Mouse (Mus musculus) CH12.LX (cell line): ENCODE results near the gene Med25. TPM values are rescaled to one million over a fixed set of nuclear protein-coding genes. Genes with fewer than 3 reads are reported as not detected.

Source experiments
- DNase-seq: peaks from one replicate; pipeline ENCODE4 v3.0.0-alpha.2; 2013; ENCODE audit errors: extremely low read depth
- H3K27ac ChIP-seq: 2 replicates; pipeline ENCODE4 v1.5.1; 2012; ENCODE audit warnings: low read depth, mild to moderate bottlenecking, control low read depth, moderate library complexity; ENCODE audit not compliant: insufficient read depth
- H3K27me3 ChIP-seq: replicated peaks from 2 replicates; pipeline ENCODE3; 2012; ENCODE audit warnings: inconsistent platforms
- H3K36me3 ChIP-seq, 2 experiments: replicated peaks in 1 of 2; 2 replicates each; pipeline versions ENCODE3 to v1.6.1; 2012; ENCODE audit warnings: inconsistent platforms in 1 of 2, low read length in 1 of 2, mild to moderate bottlenecking in 1 of 2, mixed read lengths in 1 of 2, moderate library complexity in 1 of 2; ENCODE audit not compliant: control insufficient read depth in 1 of 2, insufficient read depth in 1 of 2
- H3K4me1 ChIP-seq, 2 experiments: 2 replicates each; pipeline ENCODE4 v1.6.1; 2012; ENCODE audit warnings: inconsistent platforms in 1 of 2, moderate library complexity in 1 of 2; ENCODE audit not compliant: insufficient read depth in 2 of 2, control insufficient read depth in 1 of 2
- H3K4me2 ChIP-seq: 2 replicates; pipeline ENCODE4 v1.6.1; 2012; ENCODE audit warnings: low read depth, mild to moderate bottlenecking, control low read depth; ENCODE audit not compliant: poor library complexity, insufficient read depth, severe bottlenecking
- H3K4me3 ChIP-seq, 3 experiments: fragments of 150-350 bp in 1 of 3; sonication (generic) in 1 of 3; replicated peaks in 1 of 3; 2 replicates each; pipeline versions ENCODE3 to v1.5.1; 2011 to 2012; ENCODE audit warnings: low read depth in 2 of 3, low read length in 2 of 3, mild to moderate bottlenecking in 2 of 3, moderate library complexity in 2 of 3, control low read depth in 1 of 3, improper control_type of control experiment in 1 of 3, inconsistent platforms in 1 of 3, mixed read lengths in 1 of 3; ENCODE audit not compliant: poor library complexity in 1 of 3
- H3K79me2 ChIP-seq: replicated peaks from 2 replicates; pipeline ENCODE4 v1.6.1; 2012; ENCODE audit warnings: mild to moderate bottlenecking, moderate library complexity; ENCODE audit not compliant: control insufficient read depth, poor library complexity, insufficient read depth, severe bottlenecking; ENCODE audit errors: extremely low read depth
- H3K9ac ChIP-seq: 2 replicates; pipeline ENCODE4 v1.6.1; 2012; ENCODE audit warnings: low read depth, mild to moderate bottlenecking, control low read depth, moderate library complexity; ENCODE audit not compliant: insufficient read depth
- H3K9me3 ChIP-seq: replicated peaks from 2 replicates; pipeline ENCODE3; 2012; ENCODE audit warnings: low read length, inconsistent platforms, mixed read lengths
- BHLHE40 ChIP-seq: IDR thresholded peaks from 2 replicates; pipeline ENCODE4 v1.6.1; 2011; ENCODE audit warnings: mild to moderate bottlenecking, low read depth, low read length, improper control_type of control experiment
- CHD1 ChIP-seq: IDR thresholded peaks from 2 replicates; pipeline ENCODE4 v1.6.1; 2012; ENCODE audit warnings: low read depth, low read length, improper control_type of control experiment, inconsistent platforms
- CHD2 ChIP-seq: IDR thresholded peaks from 2 replicates; pipeline ENCODE4 v1.6.1; 2011; ENCODE audit warnings: low read length, improper control_type of control experiment
- E2F4 ChIP-seq: IDR thresholded peaks from 2 replicates; pipeline ENCODE4 v1.6.1; 2011; ENCODE audit warnings: low read depth, low read length, improper control_type of control experiment; ENCODE audit not compliant: insufficient replicate concordance
- ELF1 ChIP-seq: IDR thresholded peaks from 2 replicates; pipeline ENCODE4 v1.6.1; 2014; ENCODE audit warnings: low read depth, mild to moderate bottlenecking, inconsistent platforms, low read length, improper control_type of control experiment
- EP300 ChIP-seq: IDR thresholded peaks from 2 replicates; pipeline ENCODE4 v1.6.1; 2011; ENCODE audit warnings: low read length, improper control_type of control experiment
- ETS1 ChIP-seq: conservative IDR thresholded peaks from 2 replicates; pipeline ENCODE4 v1.6.1; 2012; ENCODE audit warnings: low read depth, mild to moderate bottlenecking, inconsistent platforms, low read length, improper control_type of control experiment, moderate library complexity
- IRF4 ChIP-seq: IDR thresholded peaks from 2 replicates; pipeline ENCODE4 v1.6.1; 2014; ENCODE audit warnings: low read depth, mild to moderate bottlenecking, inconsistent platforms, low read length, improper control_type of control experiment
- JUN ChIP-seq: IDR thresholded peaks from 2 replicates; pipeline ENCODE4 v1.6.1; 2011; ENCODE audit warnings: low read depth, mild to moderate bottlenecking, low read length, improper control_type of control experiment, moderate library complexity; ENCODE audit not compliant: insufficient read depth
- JUND ChIP-seq: conservative IDR thresholded peaks from 2 replicates; pipeline ENCODE4 v1.6.1; 2011; ENCODE audit warnings: low read depth, low read length, improper control_type of control experiment
- KAT2A ChIP-seq: IDR thresholded peaks from 2 replicates; pipeline ENCODE4 v1.6.1; 2012; ENCODE audit warnings: low read length, improper control_type of control experiment, inconsistent platforms; ENCODE audit not compliant: insufficient replicate concordance
- MAFK ChIP-seq: IDR thresholded peaks from 2 replicates; pipeline ENCODE4 v1.6.1; 2011; ENCODE audit warnings: low read length, improper control_type of control experiment; ENCODE audit not compliant: insufficient replicate concordance
- MAX ChIP-seq: IDR thresholded peaks from 2 replicates; pipeline ENCODE4 v1.6.1; 2011; ENCODE audit warnings: low read length, improper control_type of control experiment
- MAZ ChIP-seq: IDR thresholded peaks from 2 replicates; pipeline ENCODE4 v1.6.1; 2012; ENCODE audit warnings: low read depth, mild to moderate bottlenecking, inconsistent platforms, low read length, improper control_type of control experiment, moderate library complexity
- MEF2A ChIP-seq: IDR thresholded peaks from 2 replicates; pipeline ENCODE4 v1.6.1; 2014; ENCODE audit warnings: low read depth, mild to moderate bottlenecking, inconsistent platforms, low read length, improper control_type of control experiment, borderline replicate concordance
- MYC ChIP-seq: IDR thresholded peaks from 2 replicates; pipeline ENCODE4 v1.6.1; 2011; ENCODE audit warnings: low read depth, mild to moderate bottlenecking, improper control_type of control experiment, low read length
- NELFE ChIP-seq: IDR thresholded peaks from 2 replicates; pipeline ENCODE4 v1.6.1; 2011; ENCODE audit warnings: low read depth, low read length, improper control_type of control experiment
- NRF1 ChIP-seq: IDR thresholded peaks from 2 replicates; pipeline ENCODE4 v1.6.1; 2014; ENCODE audit warnings: low read depth, mild to moderate bottlenecking, inconsistent platforms, low read length, improper control_type of control experiment, moderate library complexity
- PAX5 ChIP-seq: IDR thresholded peaks from 2 replicates; pipeline ENCODE4 v1.6.1; 2012; ENCODE audit warnings: low read length, inconsistent platforms, mixed read lengths
- POLR2AphosphoS2 ChIP-seq: IDR thresholded peaks from 2 replicates; pipeline ENCODE4 v1.6.1; 2011; ENCODE audit warnings: low read depth, low read length, improper control_type of control experiment
- RCOR1 ChIP-seq: conservative IDR thresholded peaks from 2 replicates; pipeline ENCODE4 v1.6.1; 2012; ENCODE audit warnings: low read depth, mild to moderate bottlenecking, inconsistent platforms, low read length, improper control_type of control experiment
- SMC3 ChIP-seq: IDR thresholded peaks from 2 replicates; pipeline ENCODE4 v1.6.1; 2011; ENCODE audit warnings: low read depth, low read length, improper control_type of control experiment
- TCF12 ChIP-seq: IDR thresholded peaks from 2 replicates; pipeline ENCODE4 v1.6.1; 2014; ENCODE audit warnings: low read depth, mild to moderate bottlenecking, inconsistent platforms, low read length, improper control_type of control experiment
- UBTF ChIP-seq: IDR thresholded peaks from 2 replicates; pipeline ENCODE4 v1.6.1; 2012; ENCODE audit warnings: low read depth, mild to moderate bottlenecking, inconsistent platforms, low read length, improper control_type of control experiment, moderate library complexity
- ZC3H11A ChIP-seq: IDR thresholded peaks from 2 replicates; pipeline ENCODE4 v1.6.1; 2012; ENCODE audit warnings: low read depth, mild to moderate bottlenecking, inconsistent platforms, low read length, improper control_type of control experiment
- ZKSCAN1 ChIP-seq: IDR thresholded peaks from 2 replicates; pipeline ENCODE4 v1.6.1; 2012; ENCODE audit warnings: low read depth, inconsistent platforms, low read length, improper control_type of control experiment, borderline replicate concordance
- ZMIZ1 ChIP-seq: IDR thresholded peaks from 2 replicates; pipeline ENCODE4 v1.6.1; 2012; ENCODE audit warnings: low read depth, mild to moderate bottlenecking, inconsistent platforms, low read length, improper control_type of control experiment
- ZNF384 ChIP-seq: IDR thresholded peaks from 2 replicates; pipeline ENCODE4 v1.6.1; 2012; ENCODE audit warnings: low read depth, low read length, improper control_type of control experiment, inconsistent platforms
- dilution Hi-C: fragments of 300-500 bp; cut with MboI; formaldehyde crosslinking; loops from 2 replicates; pipeline ENCODE4 v1.14.3; 2020; ENCODE audit warnings: low sequenced_read_pairs; ENCODE audit not compliant: extremely low pct_unique_long_range_greater_than_20kb, extremely low pct_ligation_motif_present
- in situ Hi-C: fragments of 300-500 bp; cut with MboI; formaldehyde crosslinking; loops from 3 replicates; pipeline ENCODE4 v1.14.3; 2019; ENCODE audit warnings: low sequenced_read_pairs, low pct_ligation_motif_present, low pct_unique_long_range_greater_than_20kb, mixed read lengths
- polyA plus RNA-seq: library from polyadenylated mRNA; unstranded; fragments of >175 nt; gene quantifications from 2 replicates; pipeline ENCODE4 v1.2.1, GENCODE M21; 2012; ENCODE audit warnings: low read depth; ENCODE audit not compliant: insufficient read length
- total RNA-seq, 2 experiments: library from RNA; depleted of rRNA; stranded (reverse); fragments of 300-350 nt in 1 of 2; fragments of >200 nt in 1 of 2; gene quantifications; 2 replicates each; pipeline ENCODE4 v1.2.3; 2012 to 2014

Gene Med25
- total and polyA plus RNA-seq, 3 experiments: 18.4 to 67.4 (median 56.7) TPM

- TF ChIP-seq ELF1: peak; percentile 83
These were observed 35.4 kb downstream of the Med25 start, which contains the start of gene Pnkp (continued) for GRCm38 (mm10) chr7:44857042-44857552.

GRCm38 (mm10) chr7:44856265-44856916, 36.1 kb downstream of the Med25 start:
- Histone ChIP-seq H3K4me1 (peaks cover 23 to 68% of the 10 kb centered on the region in 2 experiments), H3K4me2 (peak overlapping the region; percentile 48; the same call in 1 of the 2 replicates), H3K9ac (peak overlapping the region; percentile 74), H3K27me3 (no peaks in the 10 kb centered on the region), H3K9me3 (no peaks in the 10 kb centered on the region), H3K36me3 (peaks cover 11 to 45% of the 10 kb centered on the region in 2 experiments), H3K4me3 (peak overlapping the region; percentile 64 to 92 (median 72)), H3K79me2 (peaks cover 13% of the 10 kb centered on the region; the same call in 1 of the 2 replicates), H3K27ac (peak overlapping the region; percentile 85; the same call in 1 of the 2 replicates)
- in situ Hi-C loops (loop anchor here (10.0 kb wide), 1 partner anchor 98 kb away; no protein-coding TSS in a partner anchor), dilution Hi-C loops (no loop called here)
- DNase-seq: peak; percentile 64
- no peak for TF ChIP-seq ZC3H11A
- no peak for TF ChIP-seq MAX
- TF ChIP-seq CHD1: no peak
- no peak for TF ChIP-seq NRF1
- no peak for TF ChIP-seq JUN
- TF ChIP-seq MEF2A: no peak; the same call in 1 of the 2 replicates
- no peak for TF ChIP-seq ZKSCAN1
- TF ChIP-seq MYC: no peak
- TF ChIP-seq TCF12: no peak; the same call in 1 of the 2 replicates
- 0 out of 2 replicates have a peak, but pooled peaks have one; percentile 7 for TF ChIP-seq POLR2AphosphoS2
- no peak; the same call in 1 of the 2 replicates for TF ChIP-seq EP300
- TF ChIP-seq SMC3: no peak
- TF ChIP-seq KAT2A: no peak
- no peak for TF ChIP-seq PAX5
- TF ChIP-seq MAFK: no peak
- no peak for TF ChIP-seq IRF4
- TF ChIP-seq UBTF: no peak
- peak; percentile 19; the same call in 1 of the 2 replicates for TF ChIP-seq BHLHE40
- TF ChIP-seq MAZ: peak; percentile 7; the same call in 1 of the 2 replicates
- no peak for TF ChIP-seq JUND
- peak; percentile 59 for TF ChIP-seq ZNF384
- no peak for TF ChIP-seq E2F4
- no peak for TF ChIP-seq NELFE
- peak; percentile 6; the same call in 1 of the 2 replicates for TF ChIP-seq ZMIZ1
- no peak for TF ChIP-seq ELF1
- TF ChIP-seq ETS1: peak; percentile 38; the same call in 1 of the 2 replicates
- TF ChIP-seq CHD2: peak; percentile 63; the same call in 1 of the 2 replicates
- no peak for TF ChIP-seq RCOR1
